Mouse (Mus musculus): ENCODE measurements around the gene Gpatch1. TPM values are rescaled to one million over a fixed set of nuclear protein-coding genes. Genes with fewer than 3 reads are reported as not detected.
A peak's percentile ranks its signal among the peaks of the same experiment; 100 is the strongest.

The Gpatch1 gene
- polyA plus RNA-seq, 1 experiment = 5.3 TPM

DNA sequence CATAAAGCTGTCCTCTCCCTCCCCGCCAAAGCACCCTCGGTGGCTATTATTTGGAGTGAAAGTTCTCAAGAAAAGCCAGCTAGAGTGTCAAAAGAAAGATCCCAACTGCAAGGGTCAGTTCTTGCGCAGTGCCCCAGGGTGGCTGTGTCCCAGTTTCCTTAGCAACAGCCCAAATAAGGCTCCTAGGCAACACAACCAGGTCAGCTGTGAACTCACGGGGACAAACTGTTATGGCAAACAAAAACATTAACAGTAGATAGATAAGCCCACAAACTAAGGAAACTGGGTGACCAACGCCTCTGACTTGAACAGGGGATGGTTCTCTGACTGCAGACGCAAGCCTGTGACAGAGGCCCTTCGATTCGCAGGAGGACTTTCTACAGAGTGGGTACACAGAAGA lies 18.6 kb downstream of the Gpatch1 start:
- H3K4me3 ChIP-seq (ENCODE audit: insufficient read depth, low read depth, low read length) = no peak overlapping the region
- H3K36me3 ChIP-seq (ENCODE audit: control insufficient read depth, insufficient read depth, low read length) = peaks cover 7% of the 10 kb centered on the region
- TF ChIP-seq CTCF (conservative IDR thresholded peaks at IDR 0.05; ENCODE audit: insufficient read depth, insufficient read length, low read depth, low read length) (no peak), POLR2A (IDR thresholded peaks at IDR 0.05; ENCODE audit: low read depth, low read length) (no peak)
- WGBS = 54% methylated on average over 8 of the region's 8 CpGs
- no peaks in the 10 kb centered on the region for H3K4me1 ChIP-seq (ENCODE audit: control insufficient read depth, insufficient read depth, low read length)
- H3K27ac ChIP-seq (ENCODE audit: insufficient read depth, low read depth, low read length) = peak overlapping the region; percentile 86
- DNase-seq = peak; percentile 47
- no peaks in the 10 kb centered on the region for H3K27me3 ChIP-seq (replicated peaks; ENCODE audit: control insufficient read depth, insufficient read depth, low read length)

DNA sequence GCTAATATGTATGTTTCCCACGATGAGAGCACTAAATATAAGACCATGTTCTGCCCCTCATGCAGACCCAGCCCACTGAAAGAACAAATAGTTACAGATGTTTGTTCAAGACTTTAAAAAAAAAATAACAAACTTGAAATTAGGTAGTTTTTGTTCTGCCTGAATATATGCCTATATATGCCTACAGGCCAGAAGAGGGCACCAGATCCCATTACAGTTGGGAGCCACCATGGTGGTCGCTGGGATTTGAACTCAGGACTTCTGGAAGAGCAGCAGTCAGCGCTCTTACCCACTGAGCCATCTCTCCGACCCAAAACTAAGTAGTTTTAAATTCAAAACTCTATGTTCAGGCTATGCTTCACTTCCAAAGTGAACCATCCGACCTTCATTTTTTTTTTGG lies 20.4 kb downstream of the Gpatch1 start:
- Histone ChIP-seq H3K27ac (ENCODE audit: insufficient read depth, low read depth, low read length) (no peak overlapping the region), H3K36me3 (ENCODE audit: control insufficient read depth, insufficient read depth, low read length) (peaks cover 4% of the 10 kb centered on the region), H3K27me3 (replicated peaks; ENCODE audit: control insufficient read depth, insufficient read depth, low read length) (no peaks in the 10 kb centered on the region), H3K4me1 (ENCODE audit: control insufficient read depth, insufficient read depth, low read length) (no peaks in the 10 kb centered on the region), H3K4me3 (ENCODE audit: insufficient read depth, low read depth, low read length) (no peak overlapping the region)
- no peak for DNase-seq
- 93% methylated on average over 5 of the region's 5 CpGs for WGBS
- TF ChIP-seq POLR2A (IDR thresholded peaks at IDR 0.05; ENCODE audit: low read depth, low read length) (no peak), CTCF (conservative IDR thresholded peaks at IDR 0.05; ENCODE audit: insufficient read depth, insufficient read length, low read depth, low read length) (no peak)

DNA sequence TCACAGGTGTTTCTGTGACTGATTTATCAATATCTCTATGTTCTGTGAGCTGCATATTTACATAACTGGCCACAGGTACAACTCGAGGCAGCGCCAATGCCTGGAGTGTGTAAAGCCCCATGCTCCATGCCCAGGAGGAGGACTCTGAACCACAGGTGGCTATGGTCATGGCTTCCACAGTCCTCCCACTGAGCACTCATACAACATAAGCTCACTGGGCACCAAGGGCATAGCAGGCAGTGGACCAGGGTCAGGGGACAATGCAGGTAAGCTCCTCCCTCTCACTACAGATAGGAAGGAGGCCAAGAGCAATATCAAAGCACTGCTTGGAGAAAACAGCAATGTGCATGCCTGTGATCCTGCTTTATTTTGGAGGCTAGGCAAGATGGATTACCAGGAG lies 22.6 kb downstream of the Gpatch1 start:
- H3K36me3 ChIP-seq (ENCODE audit: control insufficient read depth, insufficient read depth, low read length) = peaks cover 2% of the 10 kb centered on the region; the same call in 1 of the 2 replicates

DNA sequence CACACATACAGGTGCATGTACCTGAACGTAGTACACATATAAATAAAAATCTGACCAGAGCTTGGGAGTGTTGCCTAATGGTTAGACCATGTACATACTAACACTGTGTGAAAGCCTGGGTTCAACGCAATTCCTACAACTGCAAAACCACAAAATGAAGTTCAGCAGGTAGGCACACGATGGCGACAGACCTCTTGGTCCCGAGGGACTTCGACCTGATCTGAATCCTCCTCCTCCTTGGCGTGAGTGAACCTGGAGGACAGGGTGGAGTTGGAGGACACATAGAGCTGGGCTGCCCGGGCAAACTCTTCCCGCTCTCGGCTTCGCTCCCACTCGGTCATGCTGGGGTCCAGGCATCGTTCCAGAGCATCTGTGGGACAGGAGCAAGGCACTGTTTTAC lies 24.8 kb downstream of the Gpatch1 start:
- Histone ChIP-seq H3K4me1 (ENCODE audit: control insufficient read depth, insufficient read depth, low read length) (no peaks in the 10 kb centered on the region), H3K36me3 (ENCODE audit: control insufficient read depth, insufficient read depth, low read length) (0 out of 2 replicates have a peak, but pooled peaks cover 2% of the 10 kb centered on the region), H3K27ac (ENCODE audit: insufficient read depth, low read depth, low read length) (no peak overlapping the region), H3K27me3 (replicated peaks; ENCODE audit: control insufficient read depth, insufficient read depth, low read length) (no peaks in the 10 kb centered on the region), H3K4me3 (ENCODE audit: insufficient read depth, low read depth, low read length) (no peak overlapping the region)
- 82% methylated on average over 13 of the region's 13 CpGs for WGBS
- DNase-seq = no peak
- TF ChIP-seq CTCF (conservative IDR thresholded peaks at IDR 0.05; ENCODE audit: insufficient read depth, insufficient read length, low read depth, low read length) (peak; percentile 38; the same call in 1 of the 2 replicates), POLR2A (IDR thresholded peaks at IDR 0.05; ENCODE audit: low read depth, low read length) (no peak)

More for the DNA sequence above, 22.6 kb downstream of the Gpatch1 start:
- Histone ChIP-seq H3K27me3 (replicated peaks; ENCODE audit: control insufficient read depth, insufficient read depth, low read length) (no peaks in the 10 kb centered on the region), H3K27ac (ENCODE audit: insufficient read depth, low read depth, low read length) (no peak overlapping the region), H3K4me3 (ENCODE audit: insufficient read depth, low read depth, low read length) (no peak overlapping the region), H3K4me1 (ENCODE audit: control insufficient read depth, insufficient read depth, low read length) (no peaks in the 10 kb centered on the region)
- 87% methylated on average over 2 of the region's 2 CpGs for WGBS
- no peak for DNase-seq
- no peak for TF ChIP-seq CTCF (conservative IDR thresholded peaks at IDR 0.05; ENCODE audit: insufficient read depth, insufficient read length, low read depth, low read length)
- no peak for TF ChIP-seq POLR2A (IDR thresholded peaks at IDR 0.05; ENCODE audit: low read depth, low read length)

DNA sequence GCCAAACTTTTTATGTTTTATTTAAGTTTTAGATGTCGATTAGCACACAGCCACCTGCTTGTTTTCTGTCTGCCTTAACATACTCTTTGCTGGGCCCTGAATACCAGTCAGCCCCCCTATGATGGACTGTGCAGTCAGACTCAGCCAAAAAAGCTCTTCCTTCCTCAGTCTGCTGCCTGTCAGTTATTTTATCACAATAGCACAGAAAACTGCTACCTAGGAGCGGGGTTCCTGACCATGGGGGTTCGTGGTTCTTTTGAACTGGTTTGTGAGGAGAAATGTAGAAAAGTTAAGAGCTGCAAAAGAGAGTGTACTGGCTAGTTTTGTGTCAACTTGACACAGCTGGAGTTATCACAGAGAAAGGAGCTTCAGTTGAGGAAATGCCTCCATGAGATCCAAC lies 39.3 kb downstream of the Gpatch1 start:
- no peaks in the 10 kb centered on the region for H3K4me1 ChIP-seq (ENCODE audit: control insufficient read depth, insufficient read depth, low read length)
- no peak overlapping the region for H3K27ac ChIP-seq (ENCODE audit: insufficient read depth, low read depth, low read length)
- 94% methylated on average over 3 of the region's 3 CpGs for WGBS
- no peak for DNase-seq
- peaks cover 12% of the 10 kb centered on the region for H3K36me3 ChIP-seq (ENCODE audit: control insufficient read depth, insufficient read depth, low read length)
- no peaks in the 10 kb centered on the region for H3K27me3 ChIP-seq (replicated peaks; ENCODE audit: control insufficient read depth, insufficient read depth, low read length)
- TF ChIP-seq POLR2A (IDR thresholded peaks at IDR 0.05; ENCODE audit: low read depth, low read length) (no peak), CTCF (conservative IDR thresholded peaks at IDR 0.05; ENCODE audit: insufficient read depth, insufficient read length, low read depth, low read length) (no peak)
- H3K4me3 ChIP-seq (ENCODE audit: insufficient read depth, low read depth, low read length) = no peak overlapping the region

DNA sequence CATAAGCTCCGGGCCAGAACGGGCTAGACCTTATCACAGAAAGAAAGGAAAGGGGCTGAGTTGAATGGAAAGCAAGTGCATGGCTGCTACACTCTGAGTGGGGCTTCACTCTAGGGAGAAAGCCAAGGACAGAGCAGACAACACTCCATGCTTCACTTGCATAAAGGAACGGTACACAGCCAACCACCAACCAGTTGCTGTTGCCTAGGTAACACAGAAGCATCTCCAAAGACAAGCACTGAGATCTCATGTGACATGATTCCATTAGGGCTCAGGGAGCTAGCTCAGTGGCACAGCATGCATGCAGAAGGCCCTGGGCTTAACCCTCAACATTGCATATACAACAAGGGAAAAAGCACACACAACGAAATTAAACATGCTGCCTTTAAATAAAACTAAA lies 40.8 kb downstream of the Gpatch1 start:
- no peak overlapping the region for H3K27ac ChIP-seq (ENCODE audit: insufficient read depth, low read depth, low read length)
- whole genome bisulfite sequencing = 84% methylated on average over 4 of the region's 4 CpGs
- peaks cover 9% of the 10 kb centered on the region for H3K36me3 ChIP-seq (ENCODE audit: control insufficient read depth, insufficient read depth, low read length)
- H3K27me3 ChIP-seq (replicated peaks; ENCODE audit: control insufficient read depth, insufficient read depth, low read length) = no peaks in the 10 kb centered on the region
- DNase-seq = no peak
- TF ChIP-seq POLR2A (IDR thresholded peaks at IDR 0.05; ENCODE audit: low read depth, low read length) (no peak), CTCF (conservative IDR thresholded peaks at IDR 0.05; ENCODE audit: insufficient read depth, insufficient read length, low read depth, low read length) (no peak)
- H3K4me1 ChIP-seq (ENCODE audit: control insufficient read depth, insufficient read depth, low read length) = no peaks in the 10 kb centered on the region
- no peak overlapping the region for H3K4me3 ChIP-seq (ENCODE audit: insufficient read depth, low read depth, low read length)

GRCm38 (mm10) chr7:35269443-35270024 lies 48.7 kb downstream of the Gpatch1 start:
- Histone ChIP-seq H3K4me3 (ENCODE audit: insufficient read depth, low read depth, low read length) (peak overlapping the region; percentile 37), H3K27me3 (replicated peaks; ENCODE audit: control insufficient read depth, insufficient read depth, low read length) (no peaks in the 10 kb centered on the region), H3K27ac (ENCODE audit: insufficient read depth, low read depth, low read length) (no peak overlapping the region), H3K36me3 (ENCODE audit: control insufficient read depth, insufficient read depth, low read length) (no peaks in the 10 kb centered on the region), H3K4me1 (ENCODE audit: control insufficient read depth, insufficient read depth, low read length) (no peaks in the 10 kb centered on the region)
- no peak for TF ChIP-seq POLR2A (IDR thresholded peaks at IDR 0.05; ENCODE audit: low read depth, low read length)
- peak; percentile 43 for TF ChIP-seq CTCF (conservative IDR thresholded peaks at IDR 0.05; ENCODE audit: insufficient read depth, insufficient read length, low read depth, low read length)
- WGBS = 9% methylated on average over 21 of the region's 21 CpGs
- peak; percentile 46 for DNase-seq

Measured in kidney, adult 2 months (tissue).